Mouse (Mus musculus) kidney, postnatal 4 days (tissue): ENCODE data around the gene Itgad.
"Not testable (repeated sequence)": the region's sequence is repeated elsewhere in the genome, so short reads cannot be mapped to it uniquely, and the experiment has no call there.

Experiments used
- DNase-seq, 2 experiments: peaks; one replicate each; pipeline ENCODE4 v3.0.0; 2021; ENCODE audit warnings: mixed read lengths in 2 of 2

Gene Itgad

DNA sequence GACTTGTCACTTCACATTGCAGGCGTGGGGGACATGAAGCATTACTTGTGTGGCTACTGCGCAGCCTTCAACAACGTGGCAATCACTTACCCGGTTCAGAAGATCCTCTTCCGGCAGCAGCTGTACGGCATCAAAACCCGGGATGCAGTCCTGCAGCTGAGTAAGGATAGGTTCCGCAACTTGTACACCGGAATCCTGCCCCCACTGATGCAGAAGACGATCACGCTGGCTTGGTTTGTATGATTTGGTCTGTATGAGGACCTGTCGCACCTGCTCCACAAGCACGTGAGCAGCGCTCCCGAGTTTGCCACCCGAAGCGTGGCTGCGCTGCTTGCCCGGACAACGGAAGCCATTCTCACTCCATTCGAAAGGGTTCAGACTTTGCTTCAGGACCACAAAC, at the start of gene Itgad:
TSS of gene Itgad (plus strand) at position 301 of the 400 bp plus-strand sequence.
- no peak for DNase-seq

DNA sequence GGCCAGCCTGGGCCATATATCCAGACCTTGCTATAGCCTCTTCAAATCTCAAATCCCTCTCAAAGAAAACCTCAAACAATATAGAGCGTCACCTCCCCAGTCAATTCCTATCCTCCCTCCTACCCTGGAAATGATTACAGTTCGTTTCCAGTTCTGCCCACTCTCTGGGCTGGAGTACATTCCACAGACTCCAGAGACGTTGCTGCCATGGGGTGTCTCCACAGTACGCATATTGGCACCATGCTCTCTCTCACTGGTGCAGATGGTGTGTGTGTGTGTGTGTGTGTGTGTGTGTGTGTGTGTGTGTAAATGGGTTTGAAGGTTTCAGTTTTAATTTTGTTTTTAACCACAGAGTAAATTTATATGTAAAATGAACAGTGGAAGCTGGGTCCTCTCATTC, 48.9 kb upstream of the Itgad start:
- no peak for DNase-seq

DNA sequence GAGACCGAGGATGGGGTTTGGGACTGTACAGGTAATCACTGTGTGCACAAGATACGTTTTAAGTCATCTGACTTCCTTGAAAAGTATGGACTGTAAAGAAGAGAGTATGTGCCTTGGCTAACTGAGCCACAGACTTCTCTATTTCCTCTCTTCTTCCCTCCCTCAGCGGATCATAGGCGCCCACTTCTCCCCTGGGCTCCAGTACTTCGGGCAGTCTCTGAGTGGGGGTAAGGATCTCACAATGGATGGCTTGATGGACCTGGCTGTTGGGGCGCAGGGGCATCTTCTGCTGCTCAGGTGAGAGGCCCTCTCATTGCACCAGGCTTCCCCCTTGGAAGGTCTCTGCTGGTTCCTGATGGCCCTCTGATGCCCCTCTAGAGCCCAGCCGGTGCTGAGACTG, 46.7 kb upstream of the Itgad start:
- DNase-seq, result no peak

- DNase-seq, result no peak
Measured at GRCm38 (mm10) chr7:128110314-128110713, 43.9 kb upstream of the Itgad start.

DNA sequence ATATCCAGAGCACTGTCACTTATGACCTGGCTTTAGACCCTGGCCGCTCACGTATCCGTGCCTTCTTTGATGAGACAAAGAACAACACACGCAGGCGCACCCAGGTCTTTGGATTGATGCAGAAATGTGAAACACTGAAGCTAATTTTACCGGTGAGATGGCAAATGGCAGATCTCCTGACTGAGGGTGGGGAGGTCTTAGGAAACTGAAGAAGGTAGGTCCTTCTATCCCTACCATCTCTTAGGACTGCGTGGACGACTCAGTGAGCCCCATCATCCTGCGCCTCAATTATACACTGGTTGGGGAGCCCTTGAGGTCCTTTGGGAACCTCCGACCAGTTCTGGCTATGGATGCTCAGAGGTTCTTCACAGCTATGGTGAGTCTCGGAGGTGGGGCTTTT, 42.0 kb upstream of the Itgad start:
- no peak for DNase-seq

GRCm38 (mm10) chr7:128114371-128115105, 39.6 kb upstream of the Itgad start:
- no peak for DNase-seq

DNA sequence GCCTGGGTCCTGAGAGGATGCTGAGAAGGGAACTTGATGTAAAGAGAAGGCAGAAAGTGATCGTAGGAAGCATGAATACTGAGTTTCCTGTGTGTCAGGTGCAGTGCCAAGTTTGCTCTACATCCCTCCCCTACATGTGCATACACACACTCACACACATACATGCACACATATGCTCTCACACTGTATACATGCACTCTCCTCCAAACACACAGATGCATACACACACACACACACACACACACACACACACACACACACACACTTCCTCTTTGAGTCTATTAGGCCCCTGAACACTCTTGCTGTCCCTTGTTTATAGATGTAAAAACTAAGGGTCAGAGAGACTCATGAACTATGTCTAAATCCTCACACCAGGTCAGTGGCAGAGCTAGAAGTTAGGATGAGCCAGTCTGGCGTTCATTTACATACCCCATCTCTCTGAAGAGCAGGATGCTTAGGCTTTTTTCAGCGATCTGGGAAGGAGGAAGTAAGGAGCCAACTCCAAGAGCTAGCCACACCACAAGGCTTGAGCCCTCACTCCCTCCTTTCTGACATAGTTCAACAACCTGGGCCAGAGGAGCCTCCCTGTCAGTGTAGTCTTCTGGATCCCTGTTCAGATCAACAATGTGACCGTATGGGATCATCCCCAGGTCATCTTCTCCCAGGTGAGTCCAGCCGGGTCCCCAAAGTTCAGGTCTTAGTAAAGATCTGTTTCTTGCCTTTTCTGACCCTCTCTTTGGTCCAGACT, 38.8 kb upstream of the Itgad start:
- no peak for DNase-seq

DNA sequence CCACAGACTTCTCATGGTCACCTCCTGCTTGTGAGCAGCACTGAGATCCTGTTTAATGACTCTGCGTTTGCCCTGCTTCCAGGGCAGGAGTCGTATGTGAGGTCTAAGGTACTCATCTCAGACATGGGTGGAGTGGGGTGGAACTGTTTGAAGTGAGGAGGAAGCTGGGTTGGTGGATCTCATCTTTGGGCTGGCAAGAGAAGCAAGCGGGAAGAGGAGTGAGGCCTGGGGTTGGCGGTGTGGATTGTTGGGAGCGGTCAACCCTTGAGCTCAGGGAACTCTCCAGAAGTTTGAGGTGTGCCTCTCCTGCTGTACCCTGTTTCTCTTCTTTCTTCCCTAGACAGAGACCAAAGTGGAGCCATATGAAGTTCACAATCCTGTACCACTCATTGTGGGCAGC, 37.8 kb upstream of the Itgad start:
- no peak for DNase-seq

GRCm38 (mm10) chr7:128119726-128120490, 34.3 kb upstream of the Itgad start:
- no peak for DNase-seq

- DNase-seq, result no peak
Measured at GRCm38 (mm10) chr7:128128741-128129720, 25.1 kb upstream of the Itgad start, which contains the start of gene Itgax. Gene Itgax, plus strand, starts transcription at chr7:128129547.

DNA sequence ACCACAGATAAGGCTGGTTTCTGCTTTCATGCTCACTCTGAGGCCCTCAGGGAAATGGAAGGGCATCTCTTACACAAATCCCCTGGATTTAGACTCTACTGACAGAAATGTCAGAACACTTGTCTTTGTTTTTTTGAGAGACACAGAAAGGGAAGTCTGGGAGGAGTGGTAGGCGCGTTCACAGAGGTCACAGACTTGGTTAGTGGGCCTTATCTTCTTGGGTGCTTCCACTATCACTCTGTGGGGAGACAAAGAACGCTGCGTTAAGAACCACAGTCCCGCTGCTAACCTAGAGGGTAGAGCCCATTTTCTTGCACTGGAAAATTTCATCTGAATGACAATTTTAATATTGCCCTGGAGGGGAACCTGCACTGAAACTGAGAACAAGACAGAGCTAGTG, 22.0 kb upstream of the Itgad start:
- no peak for DNase-seq

- DNase-seq, result no peak
Measured at GRCm38 (mm10) chr7:128133596-128133995, 20.6 kb upstream of the Itgad start.

DNA sequence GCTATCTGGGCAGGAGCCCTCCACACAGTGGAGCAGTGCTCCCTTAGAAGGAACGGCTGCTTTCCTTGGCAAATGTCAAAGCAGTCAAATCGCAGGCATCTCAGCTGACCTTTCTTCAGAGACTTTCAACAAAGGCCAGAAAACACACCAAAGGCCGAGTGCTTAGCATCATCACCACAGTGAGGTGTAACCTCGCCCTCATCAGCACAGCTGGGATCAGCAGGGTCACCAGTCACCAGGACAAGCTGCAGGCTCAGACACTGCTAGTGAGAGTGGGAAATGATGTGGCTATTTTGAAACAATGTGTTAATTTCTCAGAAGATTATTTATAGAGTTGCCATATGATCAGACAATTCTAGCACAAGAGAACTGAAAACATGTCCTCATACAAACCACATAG, 17.2 kb upstream of the Itgad start:
- no peak for DNase-seq

DNA sequence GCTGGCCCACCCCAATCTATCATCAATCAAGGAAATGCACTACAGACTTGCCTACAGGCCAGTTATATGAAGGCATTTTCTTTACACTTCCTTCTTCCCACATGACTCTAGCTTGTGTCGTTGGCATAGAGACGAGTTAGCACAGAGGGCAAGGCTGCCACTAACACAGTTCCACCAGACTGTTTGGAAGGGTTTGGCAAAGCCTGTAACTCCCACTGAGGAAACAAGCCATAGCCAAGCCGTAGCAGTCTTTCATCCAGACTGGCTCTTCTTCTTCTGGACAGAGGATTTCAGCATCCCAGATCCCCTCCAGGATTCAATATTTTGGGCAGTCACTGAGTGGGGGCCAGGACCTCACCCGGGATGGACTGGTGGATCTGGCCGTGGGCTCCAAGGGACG, 14.6 kb upstream of the Itgad start:
- no peak for DNase-seq

DNA sequence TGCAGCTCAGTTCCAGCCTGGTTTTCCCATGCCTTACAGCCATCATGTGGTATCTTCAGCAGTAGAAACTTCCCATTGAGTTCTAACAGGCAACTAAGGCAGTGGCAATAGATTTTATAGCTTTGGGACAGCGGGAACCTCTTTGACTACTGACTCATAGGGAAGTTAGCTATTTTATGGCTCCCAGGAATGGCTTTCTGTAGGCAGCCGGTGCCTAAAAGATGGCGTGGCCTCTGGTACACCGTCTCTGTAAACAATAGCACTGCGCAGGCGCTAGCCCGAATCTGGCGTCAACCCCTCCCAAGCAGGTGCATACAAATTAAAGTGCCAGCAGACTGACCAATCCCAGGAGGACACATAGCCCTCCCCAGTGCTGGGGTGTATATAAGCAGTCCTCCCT, 3.2 kb upstream of the Itgad start:
- no peak for DNase-seq

DNA sequence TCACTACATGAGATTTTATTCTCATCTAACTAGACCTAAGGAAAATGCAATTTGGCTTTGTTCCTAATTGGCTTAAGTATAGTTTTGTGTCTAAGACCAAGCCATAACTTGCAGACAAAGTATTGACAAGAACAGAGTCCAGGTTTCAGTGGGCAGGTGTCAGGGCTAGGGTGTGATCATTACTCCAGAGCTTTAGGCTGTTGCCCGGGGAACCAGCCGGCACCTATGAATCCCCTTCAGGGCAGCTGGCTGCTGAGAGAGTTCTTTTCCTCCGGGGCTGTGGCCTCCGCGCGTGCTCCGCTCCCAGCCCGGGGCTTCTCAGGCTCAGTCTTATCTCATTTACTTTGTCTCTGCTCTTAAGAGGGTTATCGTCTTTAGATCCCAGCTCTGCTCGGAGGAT, 748 bp downstream of the Itgad start:
- no peak for DNase-seq

GRCm38 (mm10) chr7:128158688-128159354, 4.6 kb downstream of the Itgad start:
- DNase-seq, result not testable (repeated sequence)

DNA sequence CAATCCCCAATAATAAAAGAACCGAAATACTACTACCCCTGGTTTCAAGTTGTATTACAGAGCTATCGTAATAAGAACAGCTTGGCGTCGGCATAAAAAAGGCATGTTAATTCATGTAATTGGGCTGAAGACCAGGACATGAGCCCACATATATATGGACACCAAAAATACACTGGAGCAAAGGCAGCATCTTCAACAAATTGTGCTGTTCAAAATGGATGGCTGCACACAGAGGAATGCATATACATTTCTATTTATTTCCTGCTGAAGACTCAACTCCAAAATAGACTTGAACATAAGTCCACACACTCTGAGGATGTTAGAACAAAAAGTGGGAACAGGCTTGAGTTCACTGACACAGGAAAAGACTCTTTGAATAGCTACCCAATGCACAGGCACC, 9.8 kb downstream of the Itgad start:
- no peak for DNase-seq

- no peak for DNase-seq
Measured at GRCm38 (mm10) chr7:128166391-128166790, 12.2 kb downstream of the Itgad start.

DNA sequence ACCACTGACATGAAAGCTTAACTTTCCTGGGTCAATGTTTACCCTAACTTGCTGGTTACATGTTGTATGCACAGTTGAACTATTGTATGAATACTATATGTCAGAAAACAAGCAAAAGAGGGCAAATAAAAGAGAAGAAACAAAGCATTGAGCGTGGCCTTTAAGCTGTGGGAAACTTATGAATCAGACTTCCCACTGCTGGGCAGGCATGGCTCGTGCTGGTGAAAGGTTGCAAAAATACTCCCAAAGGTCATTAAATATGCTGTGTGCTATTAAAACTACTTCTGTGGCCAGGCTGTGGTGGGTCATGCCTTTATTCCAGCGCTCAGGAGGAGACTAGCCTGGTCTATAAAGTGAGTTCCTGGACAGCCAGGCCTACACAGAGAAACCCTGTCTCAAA, 15.8 kb downstream of the Itgad start:
- DNase-seq, result no peak

DNA sequence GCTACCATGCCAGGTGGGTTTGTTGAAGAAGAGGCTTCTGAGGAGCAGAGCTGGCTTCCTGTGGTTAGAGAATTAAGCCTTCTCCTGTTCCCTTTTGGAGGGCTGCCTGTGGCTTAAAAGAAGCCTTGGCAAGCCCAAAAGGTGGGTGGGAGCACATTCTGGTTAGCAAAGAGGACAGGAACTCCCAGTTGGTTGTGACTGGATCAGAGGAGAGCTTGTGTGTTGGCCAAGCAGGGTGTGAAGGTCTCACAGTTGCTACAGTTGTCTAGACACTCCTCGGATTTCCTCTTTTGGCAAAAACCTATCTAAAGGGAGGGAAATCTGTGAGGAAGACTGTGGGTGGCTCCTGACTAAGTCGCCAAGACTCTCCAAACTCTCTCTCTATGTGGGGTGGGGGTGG, 24.2 kb downstream of the Itgad start:
- DNase-seq, result no peak

DNA sequence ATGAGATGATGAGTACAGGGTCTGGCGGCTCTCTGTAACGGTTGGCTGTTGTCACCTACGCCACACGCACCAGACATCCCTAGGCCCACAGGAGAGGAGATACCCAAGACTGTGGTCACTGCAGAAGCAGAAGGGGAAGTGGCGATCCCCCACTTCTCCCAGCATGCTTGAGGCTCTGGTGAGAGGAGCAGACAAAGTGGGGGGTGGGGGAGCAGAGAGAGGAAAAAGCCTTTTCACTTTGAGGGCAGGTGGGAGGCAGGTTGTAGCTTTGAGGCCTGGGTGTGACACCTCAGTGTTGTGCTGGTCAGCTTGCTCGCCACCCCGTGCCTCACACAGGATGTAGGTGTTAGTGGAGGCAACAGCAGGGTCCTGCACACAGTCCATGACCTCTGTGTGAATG, 25.9 kb downstream of the Itgad start:
- no peak for DNase-seq
